Mouse (Mus musculus): ENCODE measurements around the gene Pom121l2. TPM values are rescaled to one million over a fixed set of nuclear protein-coding genes. Genes with fewer than 3 reads are reported as not detected.

The Pom121l2 gene
- total RNA-seq, 2 experiments from 2014 or later, result 0.25 TPM; not detected in 1

- peak; percentile 79 for ATAC-seq (replicated peaks; ENCODE audit: poor library complexity)
Observed at GRCm38 (mm10) chr13:22015479-22016450, 34.8 kb downstream of the Pom121l2 start.

- peak; percentile 41; the same call in 1 of the 2 replicates for ATAC-seq (replicated peaks; ENCODE audit: poor library complexity)
Observed at GRCm38 (mm10) chr13:22019934-22020835, 39.2 kb downstream of the Pom121l2 start.

GRCm38 (mm10) chr13:22020901-22021339 lies 39.9 kb downstream of the Pom121l2 start:
- ATAC-seq (replicated peaks; ENCODE audit: poor library complexity), result peak; percentile 63

- no peak for ATAC-seq (replicated peaks; ENCODE audit: poor library complexity)
Observed at GRCm38 (mm10) chr13:22021581-22021980, 40.6 kb downstream of the Pom121l2 start.

GRCm38 (mm10) chr13:22022241-22022640 lies 41.2 kb downstream of the Pom121l2 start:
- peak; percentile 72 for ATAC-seq (replicated peaks; ENCODE audit: poor library complexity)

GRCm38 (mm10) chr13:22026058-22027031 lies 45.4 kb downstream of the Pom121l2 start:
- ATAC-seq (replicated peaks; ENCODE audit: poor library complexity), result peak; percentile 40

GRCm38 (mm10) chr13:22028673-22029460 lies 47.9 kb downstream of the Pom121l2 start:
- peak; percentile 87 for ATAC-seq (replicated peaks; ENCODE audit: poor library complexity)

GRCm38 (mm10) chr13:22029928-22030327 lies 48.9 kb downstream of the Pom121l2 start:
- ATAC-seq (replicated peaks; ENCODE audit: poor library complexity), result no peak

- ATAC-seq (replicated peaks; ENCODE audit: poor library complexity), result no peak
Observed at GRCm38 (mm10) chr13:22030493-22030892, 49.5 kb downstream of the Pom121l2 start.

- ATAC-seq (replicated peaks; ENCODE audit: poor library complexity), result no peak
Observed at GRCm38 (mm10) chr13:22033741-22034442, 52.9 kb downstream of the Pom121l2 start.

- 0 out of 2 replicates have a peak, but pooled peaks have one; percentile 12 for ATAC-seq (replicated peaks; ENCODE audit: poor library complexity)
Observed at GRCm38 (mm10) chr13:22034443-22035266, 53.7 kb downstream of the Pom121l2 start.

GRCm38 (mm10) chr13:22035267-22036148 lies 54.5 kb downstream of the Pom121l2 start, which contains the start of the genes Hist1h2ah and Hist1h2bk:
Gene Hist1h2ah (minus strand): TSS chr13:22035568.
Gene Hist1h2bk (plus strand): TSS chr13:22035870.
- ATAC-seq (replicated peaks; ENCODE audit: poor library complexity), result peak; percentile 80

GRCm38 (mm10) chr13:22036149-22036956 lies 55.4 kb downstream of the Pom121l2 start:
- ATAC-seq (replicated peaks; ENCODE audit: poor library complexity), result peak; percentile 16

- ATAC-seq (replicated peaks; ENCODE audit: poor library complexity), result no peak
Observed at GRCm38 (mm10) chr13:22036986-22037385, 56.0 kb downstream of the Pom121l2 start.

- no peak for ATAC-seq (replicated peaks; ENCODE audit: poor library complexity)
Observed at GRCm38 (mm10) chr13:22037415-22037814, 56.4 kb downstream of the Pom121l2 start.

All from megakaryocyte progenitor cell, adult 5-6 weeks (primary cell).